Mouse (Mus musculus): ENCODE data around the gene Gm9857. TPM values are rescaled to one million over a fixed set of nuclear protein-coding genes. Genes with fewer than 3 reads are reported as not detected.

Gene Gm9857
- not detected in 2 replicates for total RNA-seq (2017)

GRCm38 (mm10) chr3:108940001-108940633 is at the start of gene Gm9857:
TSS of gene Gm9857 (minus strand) at chr3:108940445.
- ATAC-seq (replicated peaks in 1 of 2; ENCODE audit: insufficient read depth in 1 of 2, low FRiP score in 2 of 2, low TSS enrichment in 1 of 2, low read depth in 1 of 2, poor library complexity in 2 of 2, severe bottlenecking in 2 of 2) = no peak

GRCm38 (mm10) chr3:108987009-108987659 is 46.9 kb upstream of the Gm9857 start:
- no peak for ATAC-seq (replicated peaks in 1 of 2; ENCODE audit: insufficient read depth in 1 of 2, low FRiP score in 2 of 2, low TSS enrichment in 1 of 2, low read depth in 1 of 2, poor library complexity in 2 of 2, severe bottlenecking in 2 of 2)

- no peak for ATAC-seq (replicated peaks in 1 of 2; ENCODE audit: insufficient read depth in 1 of 2, low FRiP score in 2 of 2, low TSS enrichment in 1 of 2, low read depth in 1 of 2, poor library complexity in 2 of 2, severe bottlenecking in 2 of 2)
Measured at GRCm38 (mm10) chr3:108986534-108986933, 46.3 kb upstream of the Gm9857 start.

GRCm38 (mm10) chr3:108983989-108984388 is 43.7 kb upstream of the Gm9857 start:
- ATAC-seq (replicated peaks in 1 of 2; ENCODE audit: insufficient read depth in 1 of 2, low FRiP score in 2 of 2, low TSS enrichment in 1 of 2, low read depth in 1 of 2, poor library complexity in 2 of 2, severe bottlenecking in 2 of 2) = 0 out of 4 replicates have a peak, but pooled peaks have one; percentile 3 to 21

- ATAC-seq (replicated peaks in 1 of 2; ENCODE audit: insufficient read depth in 1 of 2, low FRiP score in 2 of 2, low TSS enrichment in 1 of 2, low read depth in 1 of 2, poor library complexity in 2 of 2, severe bottlenecking in 2 of 2) = no peak
Measured at GRCm38 (mm10) chr3:108981946-108982345, 41.7 kb upstream of the Gm9857 start.

- ATAC-seq (replicated peaks in 1 of 2; ENCODE audit: insufficient read depth in 1 of 2, low FRiP score in 2 of 2, low TSS enrichment in 1 of 2, low read depth in 1 of 2, poor library complexity in 2 of 2, severe bottlenecking in 2 of 2) = no peak
Measured at GRCm38 (mm10) chr3:108977340-108978030, 37.2 kb upstream of the Gm9857 start.

- ATAC-seq (replicated peaks in 1 of 2; ENCODE audit: insufficient read depth in 1 of 2, low FRiP score in 2 of 2, low TSS enrichment in 1 of 2, low read depth in 1 of 2, poor library complexity in 2 of 2, severe bottlenecking in 2 of 2) = no peak
Measured at GRCm38 (mm10) chr3:108974920-108975485, 34.8 kb upstream of the Gm9857 start.

- ATAC-seq (replicated peaks in 1 of 2; ENCODE audit: insufficient read depth in 1 of 2, low FRiP score in 2 of 2, low TSS enrichment in 1 of 2, low read depth in 1 of 2, poor library complexity in 2 of 2, severe bottlenecking in 2 of 2) = no peak
Measured at GRCm38 (mm10) chr3:108973980-108974660, 33.9 kb upstream of the Gm9857 start.

- ATAC-seq (replicated peaks in 1 of 2; ENCODE audit: insufficient read depth in 1 of 2, low FRiP score in 2 of 2, low TSS enrichment in 1 of 2, low read depth in 1 of 2, poor library complexity in 2 of 2, severe bottlenecking in 2 of 2) = no peak
Measured at GRCm38 (mm10) chr3:108966051-108966450, 25.8 kb upstream of the Gm9857 start.

- ATAC-seq (replicated peaks in 1 of 2; ENCODE audit: insufficient read depth in 1 of 2, low FRiP score in 2 of 2, low TSS enrichment in 1 of 2, low read depth in 1 of 2, poor library complexity in 2 of 2, severe bottlenecking in 2 of 2) = no peak
Measured at GRCm38 (mm10) chr3:108964361-108965044, 24.3 kb upstream of the Gm9857 start.

GRCm38 (mm10) chr3:108963776-108964175 is 23.5 kb upstream of the Gm9857 start:
- no peak for ATAC-seq (replicated peaks in 1 of 2; ENCODE audit: insufficient read depth in 1 of 2, low FRiP score in 2 of 2, low TSS enrichment in 1 of 2, low read depth in 1 of 2, poor library complexity in 2 of 2, severe bottlenecking in 2 of 2)

- ATAC-seq (replicated peaks in 1 of 2; ENCODE audit: insufficient read depth in 1 of 2, low FRiP score in 2 of 2, low TSS enrichment in 1 of 2, low read depth in 1 of 2, poor library complexity in 2 of 2, severe bottlenecking in 2 of 2) = no peak
Measured at GRCm38 (mm10) chr3:108963278-108963677, 23.0 kb upstream of the Gm9857 start.

- no peak for ATAC-seq (replicated peaks in 1 of 2; ENCODE audit: insufficient read depth in 1 of 2, low FRiP score in 2 of 2, low TSS enrichment in 1 of 2, low read depth in 1 of 2, poor library complexity in 2 of 2, severe bottlenecking in 2 of 2)
Measured at GRCm38 (mm10) chr3:108961655-108962054, 21.4 kb upstream of the Gm9857 start.

GRCm38 (mm10) chr3:108961226-108961625 is 21.0 kb upstream of the Gm9857 start:
- no peak for ATAC-seq (replicated peaks in 1 of 2; ENCODE audit: insufficient read depth in 1 of 2, low FRiP score in 2 of 2, low TSS enrichment in 1 of 2, low read depth in 1 of 2, poor library complexity in 2 of 2, severe bottlenecking in 2 of 2)

- no peak for ATAC-seq (replicated peaks in 1 of 2; ENCODE audit: insufficient read depth in 1 of 2, low FRiP score in 2 of 2, low TSS enrichment in 1 of 2, low read depth in 1 of 2, poor library complexity in 2 of 2, severe bottlenecking in 2 of 2)
Measured at GRCm38 (mm10) chr3:108959680-108960295, 19.5 kb upstream of the Gm9857 start.

GRCm38 (mm10) chr3:108957976-108958375 is 17.7 kb upstream of the Gm9857 start:
- ATAC-seq (replicated peaks in 1 of 2; ENCODE audit: insufficient read depth in 1 of 2, low FRiP score in 2 of 2, low TSS enrichment in 1 of 2, low read depth in 1 of 2, poor library complexity in 2 of 2, severe bottlenecking in 2 of 2) = no peak

- ATAC-seq (replicated peaks in 1 of 2; ENCODE audit: insufficient read depth in 1 of 2, low FRiP score in 2 of 2, low TSS enrichment in 1 of 2, low read depth in 1 of 2, poor library complexity in 2 of 2, severe bottlenecking in 2 of 2) = no peak
Measured at GRCm38 (mm10) chr3:108940996-108941395, 751 bp upstream of the Gm9857 start.
